ENCODE assay signal across 28 mouse cellular contexts in genomic region chr17:49771703-49772315, GRCm38 (mm10).
DNase-seq lines count a peak whose midpoint lies in the region; ATAC-seq lines count a peak whose summit lies in the region.
"Had no signal": no experiment of that assay in that cellular context is flagged by ENCODE, and none has a peak within 500 bp of the region (broad histone marks: within the 10 kb centered on the region; RNA-seq: fewer than 3 reads in every experiment).

No protein-coding gene starts in this region.

- H3K27me3 ChIP-seq in embryonic facial prominence, embryonic 14.5 days (replicated peaks; ENCODE audit: control insufficient read depth, insufficient read depth, low read length): no peaks in the 10 kb centered on the region
- no peaks in the 10 kb centered on the region; the same call in 1 of the 2 replicates for H3K27me3 ChIP-seq in embryonic facial prominence, embryonic 10.5 days (replicated peaks; ENCODE audit: low read depth, poor library complexity, severe bottlenecking)
- H3K27me3 ChIP-seq in heart, embryonic 15.5 days: no peaks in the 10 kb centered on the region
- H3K27me3 ChIP-seq: hindbrain, embryonic 12.5 days; liver, embryonic 15.5 days; midbrain, embryonic 15.5 days had no signal

- no peak overlapping the region for H3K4me2 ChIP-seq in embryonic facial prominence, embryonic 14.5 days (ENCODE audit: low read depth, low read length)
- H3K4me2 ChIP-seq in heart, embryonic 15.5 days: no peak overlapping the region
- H3K4me2 ChIP-seq: heart, embryonic 11.5 days; hindbrain, embryonic 12.5 days; liver, embryonic 15.5 days; midbrain, embryonic 15.5 days; neural tube, embryonic 12.5 days had no signal

- no peak overlapping the region for H3K9ac ChIP-seq in embryonic facial prominence, embryonic 14.5 days (ENCODE audit: low read depth, low read length)
- H3K9ac ChIP-seq in heart, embryonic 15.5 days: no peak overlapping the region
- H3K9ac ChIP-seq: forebrain, postnatal 0 days; hindbrain, embryonic 12.5 days; liver, embryonic 15.5 days; midbrain, embryonic 15.5 days; neural tube, embryonic 12.5 days had no signal

- no peak overlapping the region for H3K4me3 ChIP-seq in embryonic facial prominence, embryonic 14.5 days (ENCODE audit: low read depth, low read length)
- H3K4me3 ChIP-seq in embryonic facial prominence, embryonic 10.5 days: no peak overlapping the region
- H3K4me3 ChIP-seq in heart, embryonic 15.5 days: no peak overlapping the region
- H3K4me3 ChIP-seq: forebrain, embryonic 10.5 days; hindbrain, embryonic 12.5 days; liver, embryonic 15.5 days; midbrain, embryonic 10.5 days; midbrain, embryonic 15.5 days; neural tube, embryonic 12.5 days had no signal

- H3K27ac ChIP-seq in embryonic facial prominence, embryonic 14.5 days (replicated peaks; ENCODE audit: low read depth, low read length): no peak overlapping the region
- no peak overlapping the region for H3K27ac ChIP-seq in embryonic facial prominence, embryonic 10.5 days (replicated peaks)
- no peak overlapping the region for H3K27ac ChIP-seq in heart, embryonic 15.5 days
- H3K27ac ChIP-seq: forebrain, embryonic 10.5 days; hindbrain, embryonic 12.5 days; kidney, postnatal 0 days; liver, embryonic 15.5 days; midbrain, embryonic 10.5 days; midbrain, embryonic 15.5 days; neural tube, embryonic 12.5 days; stomach, postnatal 0 days had no signal

- no peaks in the 10 kb centered on the region for H3K9me3 ChIP-seq in embryonic facial prominence, embryonic 14.5 days (ENCODE audit: control insufficient read depth, low read length)
- H3K9me3 ChIP-seq in embryonic facial prominence, embryonic 10.5 days: no peaks in the 10 kb centered on the region
- H3K9me3 ChIP-seq in heart, embryonic 15.5 days (replicated peaks): no peaks in the 10 kb centered on the region
- H3K9me3 ChIP-seq: forebrain, embryonic 10.5 days; hindbrain, embryonic 12.5 days; liver, embryonic 15.5 days; midbrain, embryonic 10.5 days; midbrain, embryonic 15.5 days; neural tube, embryonic 12.5 days had no signal

- peak; percentile 56 for DNase-seq in embryonic facial prominence, embryonic 14.5 days (ENCODE audit: low spot score)
- DNase-seq in embryonic facial prominence, embryonic 10.5 days (ENCODE audit: low spot score): no peak
- DNase-seq in heart, adult 9 months (ENCODE audit: low spot score in 2 of 2): no peak
- DNase-seq in 3134 (ENCODE audit: extremely low read depth, insufficient read length, low spot score): peak; percentile 76
- peak; percentile 34 for DNase-seq in fibroblast of lung, adult 2 months (ENCODE audit: low read depth)
- DNase-seq in left cerebral cortex, adult 9 months (ENCODE audit: low spot score in 2 of 2): no peak
- DNase-seq: adrenal gland, adult 2 months; adrenal gland, postnatal 36 days; cerebellum, adult 18-20 months; cerebellum, postnatal 10 days; forebrain, postnatal 0 days; kidney, adult 8-10 months; lung, postnatal 10 days; right cerebral cortex, postnatal 4 days; thymus, adult 18-20 months; thymus, postnatal 25 days had no signal

- 0 out of 2 replicates have a peak, but pooled peaks have one; percentile 33 for ATAC-seq in embryonic facial prominence, embryonic 14.5 days (ENCODE audit: low read depth)
- peak; percentile 31; the same call in 1 of the 2 replicates for ATAC-seq in heart, embryonic 15.5 days (replicated peaks; ENCODE audit: insufficient number of reproducible peaks, insufficient read depth, low FRiP score, low read depth)
- no peak for ATAC-seq in monocyte, adult 5-6 weeks (replicated peaks; ENCODE audit: insufficient number of reproducible peaks, low FRiP score, low TSS enrichment, poor library complexity, severe bottlenecking)
- ATAC-seq: forebrain, postnatal 0 days; intestine, embryonic 16.5 days; midbrain, embryonic 15.5 days had no signal

- WGBS in embryonic facial prominence, embryonic 14.5 days: 49% methylated on average over 10 of the region's 10 CpGs
- WGBS in embryonic facial prominence, embryonic 10.5 days: 78% methylated on average over 10 of the region's 10 CpGs
- WGBS in heart, embryonic 15.5 days: 26% methylated on average over 10 of the region's 10 CpGs

- no peaks in the 10 kb centered on the region for H3K36me3 ChIP-seq in embryonic facial prominence, embryonic 14.5 days (ENCODE audit: control insufficient read depth, insufficient read depth, low read length)
- no peaks in the 10 kb centered on the region for H3K36me3 ChIP-seq in embryonic facial prominence, embryonic 10.5 days (replicated peaks)
- no peaks in the 10 kb centered on the region for H3K36me3 ChIP-seq in heart, embryonic 15.5 days
- H3K36me3 ChIP-seq: forebrain, embryonic 10.5 days; hindbrain, embryonic 12.5 days; liver, embryonic 15.5 days; midbrain, embryonic 10.5 days; midbrain, embryonic 15.5 days; neural tube, embryonic 12.5 days had no signal

- H3K4me1 ChIP-seq in embryonic facial prominence, embryonic 14.5 days (ENCODE audit: control insufficient read depth, insufficient read depth, low read length): no peaks in the 10 kb centered on the region
- H3K4me1 ChIP-seq in embryonic facial prominence, embryonic 10.5 days: peaks cover 6% of the 10 kb centered on the region; the same call in 1 of the 2 replicates
- H3K4me1 ChIP-seq in heart, embryonic 15.5 days (replicated peaks): peaks cover 4% of the 10 kb centered on the region; the same call in 1 of the 2 replicates
- H3K4me1 ChIP-seq: liver, embryonic 15.5 days; neural tube, embryonic 12.5 days had no signal

Comparison
In these comparisons a context has a peak if more than half of its experiments do, and no peak if none do; other contexts are left out.
1. DNase-seq: peak in embryonic facial prominence, embryonic 14.5 days (single experiment), 3134 (single experiment) and fibroblast of lung, adult 2 months (single experiment); none in embryonic facial prominence, embryonic 10.5 days (single experiment), heart, adult 9 months (0 of 2) and left cerebral cortex, adult 9 months (0 of 2).